Mouse (Mus musculus) liver, embryonic 14.5 days (tissue): ENCODE measurements around the gene Nox1. TPM values are rescaled to one million over a fixed set of nuclear protein-coding genes. Genes with fewer than 3 reads are reported as not detected.

ENCODE experiments used
- ATAC-seq: fragments of 200-750 bp; cut with Nextera tagmentation; 2 replicates; pipeline ENCODE4 v1.8.0; 2017; ENCODE audit warnings: moderate number of reproducible peaks, mild to moderate bottlenecking, moderate library complexity; ENCODE audit not compliant: insufficient read depth
- DNase-seq, 3 experiments: peaks; one replicate each; pipeline ENCODE4 v3.0.0-alpha.2; 2012 to 2013; ENCODE audit warnings: low read depth in 3 of 3, low spot score in 3 of 3
- H3K27ac ChIP-seq: fragments of 300-500 bp; sonication (generic); 2 replicates; pipeline ENCODE4 v1.5.1; 2014; ENCODE audit warnings: moderate library complexity, mild to moderate bottlenecking, control low read depth, inconsistent platforms
- H3K27me3 ChIP-seq: fragments of 300-500 bp; sonication (generic); 2 replicates; pipeline ENCODE4 v1.6.1; 2014; ENCODE audit warnings: mild to moderate bottlenecking, low read length, moderate library complexity; ENCODE audit not compliant: control insufficient read depth, insufficient read depth
- H3K36me3 ChIP-seq: fragments of 300-500 bp; sonication (generic); replicated peaks from 2 replicates; pipeline ENCODE4 v1.6.1; 2014; ENCODE audit warnings: low read depth; ENCODE audit not compliant: control insufficient read depth, insufficient read depth
- H3K4me1 ChIP-seq, 2 experiments: fragments of 200-500 bp in 1 of 2; fragments of 300-500 bp in 1 of 2; sonication (generic) in 1 of 2; replicated peaks; 2 replicates each; pipeline ENCODE4 v1.6.1; 2012 to 2014; ENCODE audit warnings: antibody characterized with exemption in 1 of 2, inconsistent platforms in 1 of 2, low read length in 1 of 2; ENCODE audit not compliant: control insufficient read depth in 2 of 2, insufficient read depth in 2 of 2
- H3K4me2 ChIP-seq: fragments of 300-500 bp; sonication (generic); 2 replicates; pipeline ENCODE4 v1.6.1; 2014; ENCODE audit warnings: low read depth, mild to moderate bottlenecking, control low read depth, moderate library complexity
- H3K4me3 ChIP-seq, 2 experiments: fragments of 200-500 bp in 1 of 2; fragments of 300-500 bp in 1 of 2; sonication (generic) in 1 of 2; 2 replicates each; pipeline ENCODE4 v1.5.1; 2012 to 2014; ENCODE audit warnings: low read depth in 2 of 2, low read length in 2 of 2, mild to moderate bottlenecking in 2 of 2, control low read depth in 1 of 2, inconsistent platforms in 1 of 2, moderate library complexity in 1 of 2; ENCODE audit not compliant: insufficient read depth in 1 of 2
- H3K9ac ChIP-seq: fragments of 300-500 bp; sonication (generic); replicated peaks from 2 replicates; pipeline ENCODE4 v1.6.1; 2014; ENCODE audit warnings: mild to moderate bottlenecking, control low read depth, moderate library complexity
- H3K9me3 ChIP-seq: fragments of 300-500 bp; sonication (generic); 2 replicates; pipeline ENCODE4 v1.6.1; 2016; ENCODE audit warnings: low read length, mixed read lengths; ENCODE audit not compliant: control insufficient read depth
- CTCF ChIP-seq: IDR thresholded peaks from 2 replicates; pipeline ENCODE4 v1.5.1; 2016; ENCODE audit warnings: antibody characterized with exemption, low read depth, control low read depth
- EP300 ChIP-seq: IDR thresholded peaks from 2 replicates; pipeline ENCODE4 v1.6.1; 2016; ENCODE audit warnings: antibody characterized with exemption, low read depth
- WGBS: fragments of 180-500 bp; shearing (Covaris S2); extraction: QIAGEN DNeasy Blood & Tissue Kit; methylation state at CpG from one replicate; pipeline ENCODE4 v1.1.7; 2014; ENCODE audit not compliant: insufficient replicate concordance; 5-methylcytosine and 5-hydroxymethylcytosine counted together
- microRNA-seq: library from miRNA; unstranded; fragments of <30 nt; microRNA quantifications from one replicate; pipeline ENCODE4, GENCODE M21; 2016
- polyA plus RNA-seq, 2 experiments: library from polyadenylated mRNA; depleted of rRNA in 1 of 2; stranded (reverse) in 1 of 2; unstranded in 1 of 2; fragments of >200 nt; fragmentation: Nextera tagmentation in 1 of 2; extraction: Ambion mirVana in 1 of 2; gene quantifications; 2 replicates each; pipeline versions ENCODE4 v1.2.1 to v1.2.3; 2012 to 2014

The Nox1 gene
- polyA plus RNA-seq, 2 experiments: 0.06 TPM; not detected in 1

DNA sequence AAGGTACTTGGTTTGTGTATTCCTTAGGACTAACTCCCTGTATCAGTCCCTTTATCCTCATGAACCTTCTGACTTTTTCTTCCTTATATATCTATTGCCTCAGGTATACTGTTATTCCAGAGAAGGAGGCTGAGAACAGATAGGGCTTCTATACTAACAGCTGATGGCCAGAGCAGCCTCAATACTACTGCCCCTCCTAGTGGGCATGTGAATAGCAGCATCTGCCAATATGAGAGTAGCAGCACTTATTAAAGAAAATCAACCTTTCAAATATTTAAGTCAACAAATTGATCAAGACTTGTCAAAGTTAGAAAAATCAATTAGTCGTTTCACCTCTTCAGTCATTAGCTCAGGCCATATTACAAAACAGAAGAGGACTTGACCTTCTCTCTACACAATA is 172.8 kb downstream of the Nox1 start:
- H3K36me3 ChIP-seq: no peaks in the 10 kb centered on the region
- no peak for DNase-seq
- WGBS: 39% methylated on average over 1 of the region's 1 CpGs
- H3K27me3 ChIP-seq: no peaks in the 10 kb centered on the region
- no peaks in the 10 kb centered on the region for H3K9me3 ChIP-seq
- no peak overlapping the region for H3K27ac ChIP-seq
- H3K4me3 ChIP-seq: no peak overlapping the region
- no peak overlapping the region for H3K9ac ChIP-seq
- TF ChIP-seq EP300 (no peak), CTCF (no peak)
- no peaks in the 10 kb centered on the region for H3K4me1 ChIP-seq
- no peak for ATAC-seq
- H3K4me2 ChIP-seq: no peak overlapping the region

Small RNA genes within 50 kb of the gene (microRNA-seq; reads per million reads assigned to microRNA genes)
- gene Mir3112: 2.5 reads per million

Other genes starting within 250 kb of the Nox1 start
- gene Sytl4, start 240.1 kb downstream of the Nox1 start, polyA plus RNA-seq (2012; rRNA removed): 0.60 and 0.83 TPM in 2 replicates
- 0.55 and 1.1 TPM in 2 replicates for gene Sytl4, start 240.1 kb downstream of the Nox1 start, polyA plus RNA-seq (2014; fragmentation: Nextera tagmentation; extraction: Ambion mirVana)
- 10.4 and 12.6 TPM in 2 replicates for gene Cstf2, start 162.8 kb downstream of the Nox1 start, polyA plus RNA-seq (2012; rRNA removed)
- 23.5 and 23.8 TPM in 2 replicates for gene Cstf2, start 162.8 kb downstream of the Nox1 start, polyA plus RNA-seq (2014; fragmentation: Nextera tagmentation; extraction: Ambion mirVana)
- gene Xkrx, start 59.9 kb downstream of the Nox1 start, polyA plus RNA-seq (2012; rRNA removed): 0.03 and 0.04 TPM in 2 replicates
- 0.06 TPM in 1 of 2 replicates, not detected in the other for gene Xkrx, start 59.9 kb downstream of the Nox1 start, polyA plus RNA-seq (2014; fragmentation: Nextera tagmentation; extraction: Ambion mirVana)
- gene Arl13a, start 34.5 kb downstream of the Nox1 start, polyA plus RNA-seq (2012; rRNA removed): not detected in 2 replicates
- not detected in 2 replicates for gene Arl13a, start 34.5 kb downstream of the Nox1 start, polyA plus RNA-seq (2014; fragmentation: Nextera tagmentation; extraction: Ambion mirVana)
- gene Trmt2b, start 55.0 kb upstream of the Nox1 start, polyA plus RNA-seq (2012; rRNA removed): 4.1 and 4.9 TPM in 2 replicates
- gene Trmt2b, start 55.0 kb upstream of the Nox1 start, polyA plus RNA-seq (2014; fragmentation: Nextera tagmentation; extraction: Ambion mirVana): 9.5 and 10.0 TPM in 2 replicates
- gene Tmem35a, start 73.3 kb upstream of the Nox1 start, polyA plus RNA-seq (2012; rRNA removed): 0.28 and 0.34 TPM in 2 replicates
- 0.18 and 0.45 TPM in 2 replicates for gene Tmem35a, start 73.3 kb upstream of the Nox1 start, polyA plus RNA-seq (2014; fragmentation: Nextera tagmentation; extraction: Ambion mirVana)
- gene Cenpi, start 86.1 kb upstream of the Nox1 start, polyA plus RNA-seq (2012; rRNA removed): 7.9 and 11.1 TPM in 2 replicates
- gene Cenpi, start 86.1 kb upstream of the Nox1 start, polyA plus RNA-seq (2014; fragmentation: Nextera tagmentation; extraction: Ambion mirVana): 30.5 and 33.8 TPM in 2 replicates
- 0.42 and 0.54 TPM in 2 replicates for gene Drp2, start 182.6 kb upstream of the Nox1 start, polyA plus RNA-seq (2012; rRNA removed)
- 0.05 and 0.08 TPM in 2 replicates for gene Drp2, start 182.6 kb upstream of the Nox1 start, polyA plus RNA-seq (2014; fragmentation: Nextera tagmentation; extraction: Ambion mirVana)